Mouse (Mus musculus): ENCODE data around the gene Garem2.

- TF ChIP-seq CHD2 (IDR thresholded peaks at IDR 0.05; ENCODE audit: low read depth, low read length) (no peak), MAFK (IDR thresholded peaks at IDR 0.05; ENCODE audit: insufficient read depth, low read depth, low read length) (no peak), ZNF384 (IDR thresholded peaks at IDR 0.05; ENCODE audit: low read depth, low read length) (no peak), ZC3H11A (IDR thresholded peaks at IDR 0.05; ENCODE audit: borderline replicate concordance, low read depth, low read length) (no peak)
Measured at GRCm38 (mm10) chr5:30109899-30110298, 4.9 kb downstream of the Garem2 start.
